Mouse (Mus musculus) G1E (cell line): ENCODE measurements around the gene Gm11127. TPM values are rescaled to one million over a fixed set of nuclear protein-coding genes. Genes with fewer than 3 reads are reported as not detected.
"Not testable (repeated sequence)": the region's sequence is repeated elsewhere in the genome, so short reads cannot be mapped to it uniquely, and the experiment has no call there.

Source experiments
- ATAC-seq: 2 replicates; pipeline ENCODE4 v1.8.0; 2016; ENCODE audit warnings: mild to moderate bottlenecking; ENCODE audit not compliant: insufficient number of reproducible peaks, poor library complexity, low FRiP score, severe bottlenecking; ENCODE audit errors: extremely low read depth
- DNase-seq: peaks from one replicate; pipeline ENCODE4 v3.0.0; 2012; ENCODE audit warnings: low spot score
- H3K27me3 ChIP-seq: 2 replicates; pipeline ENCODE4 v1.6.1; 2012; ENCODE audit warnings: mild to moderate bottlenecking, low read length, inconsistent platforms; ENCODE audit not compliant: insufficient read depth
- H3K36me3 ChIP-seq: replicated peaks from 2 replicates; pipeline ENCODE3; 2012; ENCODE audit warnings: mild to moderate bottlenecking, inconsistent platforms
- H3K4me1 ChIP-seq: 2 replicates; pipeline ENCODE4 v1.6.1; 2012; ENCODE audit warnings: low read depth, low read length, inconsistent platforms, mixed read lengths; ENCODE audit not compliant: insufficient read depth
- H3K4me3 ChIP-seq: 2 replicates; pipeline ENCODE4 v1.5.1; 2012; ENCODE audit warnings: low read depth, mild to moderate bottlenecking, inconsistent platforms, low read length, moderate library complexity, mixed read lengths
- H3K9me3 ChIP-seq: replicated peaks from 2 replicates; pipeline ENCODE4 v1.6.1; 2012; ENCODE audit warnings: inconsistent platforms
- CTCF ChIP-seq: IDR thresholded peaks from 2 replicates; pipeline ENCODE4 v1.5.1; 2012; ENCODE audit warnings: low read depth, low read length, inconsistent platforms, mixed read lengths
- GATA1 ChIP-seq: IDR thresholded peaks from 2 replicates; pipeline ENCODE4 v1.6.1; 2012; ENCODE audit warnings: borderline replicate concordance, low read length, inconsistent platforms, mixed read lengths
- GATA2 ChIP-seq: IDR thresholded peaks from 2 replicates; pipeline ENCODE4 v1.6.1; 2012; ENCODE audit warnings: low read depth, low read length, inconsistent platforms, borderline replicate concordance
- POLR2AphosphoS5 ChIP-seq: IDR thresholded peaks from 2 replicates; pipeline ENCODE4 v1.6.1; 2012; ENCODE audit warnings: low read depth, low read length, inconsistent platforms; ENCODE audit not compliant: insufficient replicate concordance
- TAL1 ChIP-seq: conservative IDR thresholded peaks from 2 replicates; pipeline ENCODE4 v1.6.1; 2012; ENCODE audit warnings: low read depth, low read length, inconsistent platforms, mixed read lengths
- polyA plus RNA-seq: library from polyadenylated mRNA; stranded (reverse); fragments of >175 nt; gene quantifications from 2 replicates; pipeline ENCODE4 v1.2.3, GENCODE M21; 2012
- total RNA-seq, 2 experiments: library from RNA; stranded (forward) in 1 of 2; stranded (reverse) in 1 of 2; fragments of 200-1000 nt in 1 of 2; fragments of >200 nt in 1 of 2; fragmentation: Nextera tagmentation in 1 of 2; gene quantifications; 2 replicates each; pipeline ENCODE4 v1.2.3; 2014 to 2017

The Gm11127 gene
- total RNA-seq (2014; fragmentation: Nextera tagmentation) (not detected in 2 replicates), total RNA-seq (2017) (not detected in 2 replicates), polyA plus RNA-seq (not detected in 2 replicates)

DNA sequence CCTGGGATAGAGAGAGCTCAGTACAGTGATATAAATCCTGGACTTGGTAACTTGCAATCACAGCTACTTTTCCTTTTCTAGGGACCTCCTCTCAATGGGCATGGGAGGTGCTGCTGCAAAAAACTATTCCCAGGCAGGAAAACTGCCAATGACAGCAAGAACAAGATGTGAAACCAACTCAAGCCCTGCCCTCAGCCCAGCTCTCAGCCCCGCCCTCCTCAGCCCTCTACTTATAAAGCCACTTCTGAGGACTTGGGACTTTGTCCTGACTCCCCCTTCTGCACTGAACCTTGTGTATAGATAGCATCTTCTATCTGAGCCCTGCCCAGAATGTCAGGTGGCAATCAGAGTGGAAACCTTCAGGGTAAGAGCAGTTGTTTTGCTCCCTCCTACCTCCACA is at the start of gene Gm11127:
Gm11127 (minus strand) TSS at position 10 of the 400 bp plus-strand sequence.
- ATAC-seq, H3K4me1 ChIP-seq, DNase-seq, H3K36me3 ChIP-seq, H3K4me3 ChIP-seq, H3K9me3 ChIP-seq: not testable (repeated sequence)
- peaks cover 32% of the 10 kb centered on the region for H3K27me3 ChIP-seq

DNA sequence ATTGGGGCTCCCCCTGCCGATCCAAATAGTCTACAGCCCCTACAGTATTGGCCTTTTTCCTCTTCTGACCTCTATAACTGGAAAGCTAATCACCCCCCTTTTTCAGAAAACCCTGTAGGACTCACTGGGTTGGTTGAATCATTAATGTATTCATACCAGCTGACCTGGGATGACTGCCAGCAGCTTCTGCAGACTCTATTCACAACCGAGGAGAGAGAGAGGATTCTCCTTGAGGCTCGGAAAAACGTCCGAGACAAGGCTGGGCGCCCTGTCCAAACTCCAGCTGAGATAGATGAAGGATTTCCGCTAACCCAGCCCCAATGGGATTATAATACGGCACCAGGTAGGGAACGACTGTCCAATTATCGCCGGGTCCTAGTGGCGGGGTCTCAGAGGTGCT is 43.9 kb upstream of the Gm11127 start:
- H3K36me3 ChIP-seq, ATAC-seq, H3K4me1 ChIP-seq: not testable (repeated sequence)

DNA sequence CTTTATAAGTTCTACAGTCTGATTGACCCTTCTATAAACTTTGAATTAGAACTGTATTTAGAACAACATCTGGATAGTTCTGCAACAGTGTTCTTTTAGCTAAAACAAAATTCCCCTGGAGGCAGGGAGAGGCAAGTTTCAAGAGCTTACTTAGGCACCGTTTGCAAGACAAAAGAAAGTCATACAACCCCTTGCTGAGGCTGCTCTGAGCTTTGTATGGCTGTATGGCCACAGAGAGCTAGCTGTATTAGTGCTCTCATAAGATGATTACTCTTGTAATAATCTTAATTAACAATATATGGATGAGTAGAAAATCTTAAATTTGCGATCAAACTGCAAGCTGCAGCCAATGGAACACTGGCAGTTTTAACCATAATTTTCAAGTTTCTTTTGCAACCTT is 41.4 kb upstream of the Gm11127 start:
- ATAC-seq, H3K27me3 ChIP-seq, H3K36me3 ChIP-seq, H3K4me1 ChIP-seq, H3K4me3 ChIP-seq, H3K9me3 ChIP-seq, DNase-seq: not testable (repeated sequence)

More for the DNA sequence above, 43.9 kb upstream of the Gm11127 start:
- DNase-seq, H3K9me3 ChIP-seq, H3K27me3 ChIP-seq, H3K4me3 ChIP-seq: not testable (repeated sequence)

DNA sequence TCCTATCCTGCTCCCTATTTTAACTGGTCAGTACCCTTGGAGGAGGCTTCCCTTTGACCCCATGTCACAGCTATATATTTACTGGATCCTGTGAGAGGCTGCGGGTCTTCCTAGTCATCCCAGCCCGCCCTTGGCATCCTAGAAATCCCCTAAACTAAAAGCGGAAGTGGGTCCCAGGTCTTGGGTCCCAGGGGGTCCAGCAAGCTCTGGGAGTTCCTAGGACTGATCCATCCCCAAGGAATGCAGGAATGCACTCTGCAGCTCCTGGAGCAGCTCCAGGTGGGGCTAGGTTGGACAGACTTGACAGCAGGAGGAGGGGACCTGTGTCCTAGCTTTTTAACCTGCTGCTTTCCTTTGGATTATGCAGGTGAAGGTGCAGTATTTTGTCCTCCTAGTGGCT is 35.8 kb upstream of the Gm11127 start:
- no peak for ATAC-seq
- DNase-seq, result no peak
- Histone ChIP-seq H3K4me3 (no peak overlapping the region), H3K27me3 (peaks cover 10% of the 10 kb centered on the region), H3K4me1 (no peaks in the 10 kb centered on the region), H3K36me3 (no peaks in the 10 kb centered on the region), H3K9me3 (no peaks in the 10 kb centered on the region)
- TF ChIP-seq GATA1, result no peak

DNA sequence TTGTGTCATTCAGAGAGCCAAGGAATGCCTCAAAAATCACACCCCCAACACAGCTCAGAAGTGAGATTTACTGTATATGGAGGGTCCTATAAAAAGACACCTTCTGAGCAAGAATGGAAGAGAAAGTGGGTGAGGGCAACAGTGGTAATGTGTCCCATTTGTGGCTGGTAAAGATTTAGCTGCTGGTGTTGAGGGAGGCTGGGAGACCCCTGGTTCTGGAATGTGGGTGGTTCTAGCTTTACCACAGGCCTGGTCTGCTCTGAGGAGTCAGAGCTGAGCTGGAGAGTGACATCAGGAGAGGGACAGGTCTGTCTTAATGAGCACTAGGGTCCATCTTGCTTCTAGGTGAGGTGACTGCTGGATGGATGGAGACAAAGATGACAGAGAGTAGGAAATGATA is 34.3 kb upstream of the Gm11127 start:
- H3K36me3 ChIP-seq, result not testable (repeated sequence)

DNA sequence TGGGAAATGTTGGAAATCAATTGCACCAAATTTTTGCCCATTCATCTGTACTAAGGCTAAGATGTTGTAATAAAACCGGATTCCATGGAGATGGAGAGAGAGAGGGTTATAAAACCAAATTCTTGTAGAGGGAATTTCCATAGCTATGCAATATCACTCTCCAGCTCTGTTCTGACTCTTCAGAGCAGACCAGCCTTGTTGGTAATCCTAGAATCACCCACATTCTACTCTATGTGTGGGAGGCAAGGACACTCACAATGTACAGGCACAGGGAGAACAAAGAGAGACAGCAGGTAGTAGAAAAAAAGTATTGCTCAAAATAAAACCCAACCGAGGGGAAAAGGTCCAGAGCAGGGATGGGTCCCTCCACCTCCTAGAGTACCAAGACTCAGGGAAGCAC is 33.8 kb upstream of the Gm11127 start:
- not testable (repeated sequence) for H3K36me3 ChIP-seq, DNase-seq, H3K9me3 ChIP-seq, H3K4me1 ChIP-seq, ATAC-seq, H3K4me3 ChIP-seq
- H3K27me3 ChIP-seq, result peaks cover 10% of the 10 kb centered on the region

More for the DNA sequence above, 34.3 kb upstream of the Gm11127 start:
- DNase-seq, ATAC-seq, H3K9me3 ChIP-seq, H3K4me3 ChIP-seq, H3K4me1 ChIP-seq: not testable (repeated sequence)
- peaks cover 10% of the 10 kb centered on the region for H3K27me3 ChIP-seq

DNA sequence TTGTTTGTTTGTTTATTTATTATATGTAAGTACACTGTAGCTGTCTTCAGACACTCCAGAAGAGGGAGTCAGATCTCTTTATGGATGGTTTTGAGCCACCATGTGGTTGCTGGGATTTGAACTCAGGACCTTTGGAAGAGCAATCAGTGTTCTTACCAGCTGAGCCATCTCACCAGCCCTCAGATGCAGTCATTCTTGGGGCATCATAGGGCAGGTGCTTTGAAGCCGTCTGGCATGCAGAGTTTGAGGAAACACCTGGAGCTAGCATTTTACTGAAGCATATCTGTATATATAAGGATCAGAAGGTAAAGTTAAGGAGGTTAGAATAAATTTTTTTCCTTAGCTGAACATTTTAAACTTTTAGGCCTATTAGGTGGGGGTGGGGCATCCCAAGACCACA is 27.8 kb upstream of the Gm11127 start:
- not testable (repeated sequence) for H3K4me1 ChIP-seq, H3K36me3 ChIP-seq, H3K4me3 ChIP-seq, DNase-seq, ATAC-seq, H3K9me3 ChIP-seq
- H3K27me3 ChIP-seq, result peaks cover 25% of the 10 kb centered on the region

DNA sequence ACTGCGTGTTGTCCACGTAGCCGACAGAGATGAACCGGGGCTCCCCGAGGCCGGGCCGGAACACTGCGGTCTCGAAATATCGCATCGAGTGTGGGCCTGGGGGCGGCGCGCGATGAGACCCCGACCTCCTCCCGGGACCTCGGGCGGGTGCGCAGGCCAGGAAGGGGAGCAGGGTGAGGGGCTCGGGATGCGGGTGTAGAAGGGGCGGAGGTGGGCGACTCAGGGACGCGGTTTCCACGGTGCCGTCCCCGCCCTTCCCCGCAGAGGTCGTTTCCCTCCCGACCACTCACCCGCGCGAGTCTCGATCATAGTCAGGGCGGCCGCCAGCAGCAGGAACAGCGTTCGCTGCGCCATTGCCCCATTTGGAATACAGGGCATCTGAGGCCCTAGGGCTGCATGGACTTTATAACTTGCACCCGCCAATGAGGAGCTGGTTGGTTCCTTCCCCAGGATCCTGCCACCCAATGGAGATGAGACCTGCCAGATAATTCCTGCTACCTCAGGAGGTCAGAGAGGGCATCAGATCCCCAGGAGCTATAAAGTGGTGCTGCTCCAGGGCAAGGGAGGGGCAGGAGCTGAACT is 25.8 kb upstream of the Gm11127 start:
- peak overlapping the region; percentile 60; the same call in 1 of the 2 replicates for H3K4me3 ChIP-seq
- H3K9me3 ChIP-seq, result no peaks in the 10 kb centered on the region; the same call in 1 of the 2 replicates
- H3K27me3 ChIP-seq, result peaks cover 25% of the 10 kb centered on the region
- DNase-seq (no peak), ATAC-seq (no peak)
- peaks cover 9% of the 10 kb centered on the region for H3K4me1 ChIP-seq
- H3K36me3 ChIP-seq, result no peaks in the 10 kb centered on the region
- TF ChIP-seq GATA1 (no peak), POLR2AphosphoS5 (no peak), CTCF (no peak), GATA2 (no peak), TAL1 (no peak)
